Mouse (Mus musculus) cerebellum, postnatal 14 days (tissue): ENCODE measurements at regions not wholly inside any gene's neighbourhood (a gene's known extent, or its start where the extent isn't known, plus 50 kb on each side); places are given as distances from the start of the nearest gene placed in this dataset.

Experiments used
- DNase-seq, 2 experiments: peaks; one replicate each; pipeline ENCODE4 v3.0.0; 2021; ENCODE audit warnings: mixed read lengths in 2 of 2

DNA sequence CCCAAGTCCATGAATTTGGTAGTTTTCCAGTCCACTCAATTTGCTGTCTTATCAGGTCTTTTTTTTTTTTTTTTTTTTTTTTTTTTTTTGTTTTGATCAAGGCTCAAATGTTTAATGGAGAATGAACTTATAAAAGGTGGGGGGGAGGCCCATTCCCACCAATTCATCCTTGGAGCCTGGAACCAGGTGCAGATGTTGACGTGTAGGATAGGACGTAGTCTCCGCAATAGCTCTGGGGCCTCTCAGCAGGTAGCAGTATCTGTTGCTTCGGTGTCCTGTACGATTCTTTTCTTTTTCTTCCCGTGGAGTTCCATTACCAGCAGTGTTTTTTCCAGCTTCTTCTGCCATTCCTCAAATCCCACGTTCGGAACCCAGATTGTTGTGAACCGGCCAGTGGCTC is 1296.3 kb upstream of the Ppp6c start:
- no peak for DNase-seq

DNA sequence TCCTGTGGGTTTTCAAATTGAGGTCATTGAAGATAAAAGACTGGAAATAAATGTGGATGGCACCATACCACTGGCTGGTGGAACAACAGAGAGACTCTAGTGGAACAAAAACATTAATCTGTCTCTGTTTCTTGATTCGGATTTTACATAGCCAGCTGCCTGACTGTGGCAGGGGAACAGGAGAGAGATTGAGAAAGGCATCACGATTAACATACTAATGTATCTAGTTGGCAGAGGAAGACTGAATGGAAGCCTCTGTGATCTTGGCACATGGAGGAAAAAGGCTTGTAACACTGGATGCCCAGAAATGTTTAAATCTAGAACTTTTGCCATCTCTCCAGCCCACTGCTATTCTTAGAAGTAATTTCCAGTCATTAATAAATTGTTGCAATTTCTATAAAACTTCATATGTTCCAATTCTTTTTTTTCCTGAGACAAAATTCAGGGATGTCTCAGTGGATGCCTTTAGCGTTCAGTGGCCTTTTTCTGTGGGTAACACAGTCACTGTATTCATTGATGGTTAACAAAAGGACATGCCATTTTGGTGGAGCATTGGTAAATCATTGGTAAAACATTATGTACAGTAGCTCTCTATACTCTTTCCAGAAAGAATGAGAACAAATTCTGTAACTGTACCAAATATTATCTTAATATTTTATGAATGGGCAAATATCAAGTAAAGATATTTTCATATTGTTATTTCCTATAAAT is 1284.5 kb upstream of the Ppp6c start:
- no peak for DNase-seq

- DNase-seq: peak in 1 of 2 experiments; percentile 8
Measured at GRCm38 (mm10) chr2:40478747-40479662, 1252.8 kb upstream of the Ppp6c start.

- DNase-seq: no peak
Measured at GRCm38 (mm10) chr2:40477414-40477813, 1251.2 kb upstream of the Ppp6c start.

DNA sequence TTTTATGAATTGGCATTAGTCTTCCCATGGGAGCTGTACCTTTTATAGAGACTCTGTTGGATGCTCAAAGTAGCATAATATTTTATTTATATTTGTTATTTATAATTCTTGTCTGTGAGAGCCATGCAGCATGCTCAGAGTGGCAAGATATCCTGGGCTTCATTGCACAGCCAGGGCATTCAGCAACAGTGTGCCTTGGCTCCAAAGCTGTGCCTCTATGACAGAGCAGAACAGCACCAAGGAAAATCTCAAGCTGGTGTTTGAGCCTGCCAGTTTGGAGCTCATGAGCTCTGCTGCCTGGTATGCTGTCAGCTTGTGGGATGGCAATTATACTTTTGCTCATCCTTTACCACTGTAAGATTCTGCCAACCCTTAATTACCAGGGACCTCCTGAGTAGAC is 1230.1 kb upstream of the Ppp6c start:
- peak; percentile 1 for DNase-seq

DNA sequence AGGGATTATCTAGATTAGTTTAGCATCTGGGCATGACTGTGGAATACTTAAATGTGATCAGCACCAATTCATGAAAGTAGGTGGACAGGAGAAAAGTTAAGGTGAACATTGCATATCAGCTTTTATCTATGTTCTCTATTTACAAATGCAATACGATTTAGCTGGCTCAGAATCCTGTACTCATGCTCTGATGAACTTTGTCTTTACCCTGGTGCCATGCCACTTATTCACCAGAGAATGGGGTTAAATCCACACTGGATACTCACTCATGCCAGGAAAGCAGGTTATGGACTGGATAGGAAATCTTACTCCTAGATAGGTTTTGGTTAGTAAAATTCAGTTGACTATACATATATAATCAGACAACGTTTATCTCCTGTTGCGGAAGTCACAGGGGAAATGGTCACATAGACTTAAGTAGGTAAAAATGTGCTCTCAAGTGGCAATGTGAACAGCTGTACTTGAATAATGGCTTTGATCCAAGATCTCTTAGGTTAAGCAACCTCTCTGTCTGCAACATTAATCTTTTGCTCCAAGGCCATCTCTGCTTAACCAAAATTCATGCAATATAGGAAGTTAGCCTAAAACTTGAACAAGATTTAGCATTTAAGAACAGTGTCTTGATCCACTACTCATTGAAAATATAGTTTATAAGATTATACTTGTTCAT is 1206.7 kb upstream of the Ppp6c start:
- no peak for DNase-seq

- no peak for DNase-seq
Measured at GRCm38 (mm10) chr2:40431335-40431734, 1205.1 kb upstream of the Ppp6c start.

GRCm38 (mm10) chr2:40402418-40402817 is 1176.2 kb upstream of the Ppp6c start:
- no peak for DNase-seq
